Mouse (Mus musculus): ENCODE results near the gene Kat2a.

Kat2a gene

GRCm38 (mm10) chr11:100710977-100711376 is 1.3 kb downstream of the Kat2a start:
- no peak for DNase-seq (ENCODE audit: low spot score in 2 of 2)

DNA sequence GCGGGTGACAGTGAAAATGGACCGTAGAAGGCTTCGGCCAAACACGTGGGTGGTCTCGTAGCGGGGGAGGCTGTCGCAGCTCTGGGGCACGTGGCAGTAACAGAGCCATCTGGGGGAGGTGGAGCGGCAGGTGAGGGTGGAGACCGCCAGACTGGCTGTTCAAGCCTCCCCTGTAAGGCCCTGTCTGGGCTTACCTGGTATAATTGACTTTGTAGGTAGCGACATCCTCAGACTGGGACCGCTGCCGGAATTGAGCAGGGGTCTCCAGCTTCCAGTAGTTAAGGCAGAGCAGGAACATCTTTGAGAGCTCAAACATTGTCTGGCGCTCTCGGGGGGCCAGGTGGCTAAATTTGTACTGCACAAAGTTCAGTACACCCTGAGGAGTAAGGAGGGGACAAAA is 1.7 kb downstream of the Kat2a start:
- no peak for DNase-seq (ENCODE audit: low spot score in 2 of 2)

DNA sequence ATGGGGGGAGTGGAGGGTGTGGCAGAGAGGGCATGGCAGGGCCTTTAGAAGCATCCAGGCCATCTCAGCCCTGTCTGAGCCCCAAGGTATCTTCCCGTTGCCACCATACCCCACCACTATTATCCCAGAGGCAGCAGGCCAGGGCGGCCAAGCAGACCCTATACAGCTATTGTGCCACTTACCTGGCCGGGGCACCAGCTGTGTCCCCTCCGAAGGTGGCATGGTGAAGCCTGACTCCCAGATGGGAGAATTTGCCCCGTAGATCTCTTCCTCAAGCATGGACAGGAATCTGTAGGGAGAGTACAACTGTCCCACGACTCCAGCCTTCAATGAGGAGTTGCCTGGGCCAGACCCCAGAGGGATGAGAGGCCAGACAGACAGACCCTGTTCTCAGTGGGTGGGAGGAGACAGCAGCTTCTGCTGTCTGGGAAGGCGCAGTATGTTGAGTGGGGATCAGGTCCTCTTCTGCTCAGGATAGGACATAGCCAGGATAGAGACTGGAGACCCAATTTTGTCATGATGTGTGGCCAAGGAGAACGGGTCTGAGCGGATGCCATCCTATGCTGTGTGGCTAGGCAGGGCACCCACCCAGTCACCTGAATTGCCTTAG is 3.0 kb downstream of the Kat2a start:
- DNase-seq (ENCODE audit: low spot score in 2 of 2), result no peak

DNA sequence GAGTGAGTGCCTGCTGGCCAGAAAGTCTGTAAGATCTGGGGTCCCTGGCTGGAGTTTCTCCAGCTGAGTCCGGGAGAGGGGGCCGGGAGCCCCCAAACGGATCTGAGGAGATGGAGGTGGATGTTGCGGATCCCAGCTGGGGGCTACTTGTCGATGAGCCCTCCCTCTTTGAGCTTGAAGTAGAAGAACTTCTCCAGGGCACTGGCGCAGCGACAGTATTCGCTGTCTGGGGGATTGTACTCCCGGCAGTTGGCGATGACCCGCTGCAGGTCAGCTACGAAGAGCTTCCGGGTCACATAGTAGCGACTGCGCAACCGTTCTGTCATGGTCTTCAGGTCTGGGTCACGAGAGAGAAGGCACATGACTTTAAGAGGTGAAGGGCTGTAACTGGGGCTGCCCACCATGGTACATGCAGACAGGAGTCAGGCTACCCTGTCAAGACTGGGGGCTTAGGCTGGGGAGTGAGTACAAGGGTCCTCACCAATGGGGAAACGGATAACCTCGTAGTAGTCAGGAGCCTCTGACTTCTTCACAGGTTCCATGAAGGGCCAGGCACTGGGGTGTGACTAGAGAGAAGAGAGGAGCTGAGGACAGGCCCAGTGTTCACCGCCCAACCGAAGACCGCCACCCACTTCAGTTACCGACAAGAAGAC is 7.0 kb downstream of the Kat2a start:
- DNase-seq (ENCODE audit: low spot score in 2 of 2), result no peak

- DNase-seq (ENCODE audit: low spot score in 2 of 2), result no peak
Observed at GRCm38 (mm10) chr11:100703851-100704531, 8.3 kb downstream of the Kat2a start, which contains the start of gene Dhx58. Gene Dhx58, minus strand, starts transcription at chr11:100704271.

DNA sequence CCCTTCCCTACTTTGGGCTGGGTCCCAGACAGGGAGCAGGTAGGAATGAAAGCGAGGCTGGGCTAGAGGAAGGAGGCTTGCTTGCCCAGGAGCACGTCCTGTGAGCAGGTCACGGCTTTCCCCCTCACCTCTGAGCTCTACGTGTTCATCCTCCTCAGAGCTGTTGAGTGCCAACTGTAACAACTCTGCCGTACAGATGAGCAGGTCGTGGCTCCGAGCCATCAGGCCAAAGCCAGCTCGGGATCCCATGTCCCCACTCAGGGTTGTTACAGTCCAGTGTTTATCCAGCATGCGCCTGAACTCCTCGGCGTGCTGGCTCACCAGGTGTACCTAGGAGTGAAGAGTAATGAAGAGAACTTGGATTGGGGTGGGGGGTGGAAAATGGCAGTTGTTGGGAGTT is 8.9 kb downstream of the Kat2a start:
- DNase-seq (ENCODE audit: low spot score in 2 of 2), result no peak

GRCm38 (mm10) chr11:100702906-100703305 is 9.4 kb downstream of the Kat2a start:
- DNase-seq (ENCODE audit: low spot score in 2 of 2), result no peak

- no peak for DNase-seq (ENCODE audit: low spot score in 2 of 2)
Observed at GRCm38 (mm10) chr11:100702081-100702851, 10.0 kb downstream of the Kat2a start.

- no peak for DNase-seq (ENCODE audit: low spot score in 2 of 2)
Observed at GRCm38 (mm10) chr11:100701301-100701700, 11.0 kb downstream of the Kat2a start.

- no peak for DNase-seq (ENCODE audit: low spot score in 2 of 2)
Observed at GRCm38 (mm10) chr11:100700710-100701109, 11.6 kb downstream of the Kat2a start.

- DNase-seq (ENCODE audit: low spot score in 2 of 2), result no peak
Observed at GRCm38 (mm10) chr11:100697921-100698320, 14.3 kb downstream of the Kat2a start.

- DNase-seq (ENCODE audit: low spot score in 2 of 2), result no peak
Observed at GRCm38 (mm10) chr11:100694926-100695325, 17.3 kb downstream of the Kat2a start.

GRCm38 (mm10) chr11:100693154-100693553 is 19.1 kb downstream of the Kat2a start:
- no peak for DNase-seq (ENCODE audit: low spot score in 2 of 2)

GRCm38 (mm10) chr11:100692164-100692616 is 20.1 kb downstream of the Kat2a start, which contains the start of gene Zfp385c:
Gene Zfp385c, minus strand, starts transcription at chr11:100692455.
- no peak for DNase-seq (ENCODE audit: low spot score in 2 of 2)

DNA sequence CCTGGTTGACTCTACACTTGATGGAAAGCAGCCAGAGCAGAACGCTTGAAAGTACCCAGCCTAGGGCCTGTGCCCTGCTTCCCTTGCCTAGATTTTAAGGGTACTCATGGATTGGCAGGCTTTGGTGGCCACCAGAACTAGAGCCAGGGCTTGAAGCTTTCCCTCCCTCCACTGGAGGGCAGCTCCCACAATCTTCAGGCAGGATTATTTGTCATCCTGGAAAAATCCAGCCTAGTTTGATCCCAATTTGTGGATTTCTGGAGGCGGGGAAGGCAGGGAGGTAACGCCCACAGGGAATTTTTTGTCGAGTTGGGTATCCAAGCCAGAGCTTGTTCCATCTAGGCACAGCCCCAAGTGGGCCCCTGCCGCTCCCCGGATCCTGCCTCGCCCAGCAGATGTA is 21.9 kb downstream of the Kat2a start:
- DNase-seq (ENCODE audit: low spot score in 2 of 2), result no peak

DNA sequence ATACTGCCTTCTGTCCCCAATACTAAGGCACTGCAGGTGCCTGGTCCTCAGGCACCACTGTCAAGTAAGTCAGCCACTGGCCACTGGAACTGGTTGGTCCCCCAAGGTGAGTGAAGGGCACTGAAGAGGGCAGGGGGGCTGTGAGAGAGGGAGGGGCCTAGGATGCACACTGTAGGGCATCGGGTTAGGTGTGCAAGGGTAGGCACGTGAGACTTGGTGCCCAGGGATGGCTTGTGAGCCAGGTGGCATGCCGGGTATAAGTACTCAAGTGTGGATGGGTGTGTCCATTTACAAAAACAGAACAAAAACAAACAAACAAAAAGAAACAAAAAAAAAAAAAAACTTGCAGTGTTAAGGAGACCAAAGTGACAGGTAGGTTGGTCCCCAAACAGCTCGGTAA is 23.8 kb downstream of the Kat2a start:
- no peak for DNase-seq (ENCODE audit: low spot score in 2 of 2)

DNA sequence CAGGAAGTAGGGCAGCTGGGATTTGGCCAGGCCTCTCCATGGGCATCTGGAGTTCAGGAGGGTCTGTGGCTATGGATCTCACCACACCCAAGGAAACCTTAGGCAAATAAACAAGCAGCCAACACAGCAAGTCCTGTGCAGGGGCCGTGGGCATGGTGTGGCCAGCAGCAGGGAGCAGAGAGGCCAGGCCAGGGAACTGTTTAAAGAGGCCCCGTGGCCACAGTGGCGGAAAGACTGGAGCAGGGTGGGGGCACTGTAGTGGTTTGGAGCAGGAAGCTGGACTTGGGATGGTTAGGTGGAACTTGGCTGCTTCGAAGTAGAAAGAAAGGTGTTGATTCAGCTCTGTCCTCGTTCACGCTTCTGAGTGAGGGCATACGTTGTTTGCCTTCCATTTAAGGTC is 25.0 kb downstream of the Kat2a start:
- DNase-seq (ENCODE audit: low spot score in 2 of 2), result no peak

GRCm38 (mm10) chr11:100685371-100685770 is 26.9 kb downstream of the Kat2a start:
- no peak for DNase-seq (ENCODE audit: low spot score in 2 of 2)

- DNase-seq (ENCODE audit: low spot score in 2 of 2), result no peak
Observed at GRCm38 (mm10) chr11:100684084-100684483, 28.2 kb downstream of the Kat2a start.

DNA sequence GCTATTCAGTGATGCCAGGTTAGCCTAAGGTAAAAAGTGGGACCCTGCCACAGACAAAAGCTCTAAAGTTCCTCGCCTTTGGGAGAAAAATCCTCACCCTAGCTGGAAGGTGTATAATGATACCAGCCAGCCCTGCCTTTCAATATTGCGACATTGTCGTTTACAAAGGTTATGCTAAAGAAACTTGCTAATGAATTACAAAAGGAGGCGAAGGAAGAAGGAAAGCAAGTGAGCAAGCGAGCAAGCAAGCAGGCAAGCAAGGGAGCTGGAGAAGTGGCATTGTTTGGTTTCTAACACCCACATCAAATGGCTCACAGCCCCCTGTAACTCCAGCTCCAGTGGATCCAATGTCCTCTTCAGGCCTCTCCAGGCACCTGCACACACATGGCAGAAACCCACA is 29.7 kb downstream of the Kat2a start:
- no peak for DNase-seq (ENCODE audit: low spot score in 2 of 2)

DNA sequence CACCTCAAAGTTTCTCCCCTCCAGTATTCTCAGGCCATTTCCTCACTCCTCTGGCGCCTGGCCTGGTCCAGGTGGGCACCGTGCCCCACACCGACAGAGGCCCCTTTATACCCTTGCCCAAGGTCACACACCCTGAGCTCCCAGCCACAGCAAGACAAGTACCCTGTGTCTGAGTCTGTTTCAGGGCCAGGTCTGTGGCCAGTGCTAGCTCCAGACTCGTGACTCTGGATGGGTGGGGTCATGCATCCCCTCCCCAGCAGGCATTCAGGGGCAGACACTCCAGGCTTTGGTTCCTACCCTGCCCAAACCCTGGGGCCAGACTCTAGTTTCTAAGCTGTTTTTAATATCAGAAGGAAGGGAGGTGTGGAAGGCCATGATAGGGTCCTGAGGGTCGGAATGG is 30.4 kb downstream of the Kat2a start:
- DNase-seq (ENCODE audit: low spot score in 2 of 2), result no peak

DNA sequence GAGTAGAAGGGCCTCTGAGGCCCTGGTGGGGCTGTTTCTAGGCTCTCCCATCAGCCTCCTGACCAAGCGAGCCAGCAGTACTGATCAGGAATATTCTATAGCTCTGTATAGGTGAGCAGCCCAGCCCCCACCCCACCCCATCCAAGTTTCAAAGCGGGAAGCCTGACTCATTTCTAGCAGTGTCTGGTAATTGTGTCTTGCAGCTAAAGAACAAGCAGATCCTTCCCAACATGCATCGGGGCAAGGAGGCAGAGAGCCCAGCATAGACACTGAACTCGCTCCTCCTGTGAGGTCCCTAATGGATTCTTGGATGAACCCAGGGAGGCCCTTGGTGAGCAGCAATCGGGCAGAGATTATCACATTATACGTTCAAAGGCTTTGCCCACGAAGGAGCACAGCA is 34.5 kb downstream of the Kat2a start:
- DNase-seq (ENCODE audit: low spot score in 2 of 2), result peak; percentile 24 to 30
